Comparison of ENCODE assay signal across 8 mouse cellular contexts in the genomic region with DNA sequence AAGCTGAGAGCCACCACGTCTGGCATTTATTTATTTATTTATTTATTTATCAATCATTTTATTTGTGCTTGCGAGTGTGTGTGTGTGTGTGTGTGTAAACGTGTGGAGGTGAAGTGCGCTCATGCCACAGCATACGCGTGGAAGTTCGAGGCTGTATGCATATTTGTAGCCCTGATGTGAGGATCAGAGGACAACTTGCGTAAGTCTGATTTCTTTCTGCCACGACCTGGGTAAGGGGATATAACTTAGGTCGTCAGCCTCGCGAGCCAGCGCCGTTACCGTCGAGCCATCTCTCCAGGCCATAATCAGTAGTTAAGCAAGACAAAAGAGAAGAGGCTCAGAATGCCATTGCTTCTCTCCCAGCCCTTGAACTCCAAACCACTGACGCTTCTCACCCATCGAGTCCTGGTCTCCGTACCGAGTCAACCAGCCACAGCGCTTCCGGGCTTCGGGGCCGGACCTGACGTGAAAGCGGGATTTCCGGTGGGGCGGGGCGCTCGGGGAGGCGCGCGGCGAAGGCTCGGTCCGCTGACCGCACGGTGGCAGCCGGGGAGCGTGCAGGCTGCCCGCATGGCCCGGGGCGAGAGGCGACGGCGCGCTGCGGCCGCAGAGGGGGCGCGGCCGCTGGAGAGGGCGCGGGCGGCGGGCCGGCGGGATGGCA. TPM values are rescaled to one million over a fixed set of nuclear protein-coding genes. Genes with fewer than 3 reads are reported as not detected.
DNase-seq lines count a peak whose midpoint lies in the region; ATAC-seq and TF ChIP-seq lines count a peak whose summit lies in the region.

A gene (plus strand): TSS at position 486 of the 661 bp plus-strand sequence.

- peak; percentile 92 for ATAC-seq in forebrain, embryonic 12.5 days (ENCODE audit: low FRiP score)
- ATAC-seq in heart, embryonic 16.5 days (replicated peaks; ENCODE audit: extremely low read depth, insufficient read depth, low FRiP score): peak; percentile 90
- ATAC-seq in liver, embryonic 15.5 days (ENCODE audit: insufficient read depth): peak; percentile 92
- peak; percentile 80 for ATAC-seq in neural tube, embryonic 11.5 days (ENCODE audit: insufficient read depth, low FRiP score, low TSS enrichment)
- peak; percentile 93 for ATAC-seq in stomach, embryonic 16.5 days (ENCODE audit: insufficient read depth, low FRiP score)

- H3K36me3 ChIP-seq in CH12.LX (replicated peaks in 1 of 2; ENCODE audit: control insufficient read depth in 1 of 2, insufficient read depth in 1 of 2, low read length in 1 of 2): peaks cover 18 to 49% of the 10 kb centered on the region in 2 experiments
- peaks cover 34% of the 10 kb centered on the region for H3K36me3 ChIP-seq in forebrain, embryonic 12.5 days (replicated peaks)
- H3K36me3 ChIP-seq in heart, embryonic 16.5 days (ENCODE audit: control insufficient read depth, insufficient read depth): peaks cover 12% of the 10 kb centered on the region
- peaks cover 42% of the 10 kb centered on the region for H3K36me3 ChIP-seq in liver, embryonic 15.5 days (replicated peaks)
- H3K36me3 ChIP-seq in neural tube, embryonic 11.5 days (ENCODE audit: control insufficient read depth, insufficient read depth, low read length): peaks cover 9% of the 10 kb centered on the region
- peaks cover 12% of the 10 kb centered on the region for H3K36me3 ChIP-seq in stomach, embryonic 16.5 days (ENCODE audit: control insufficient read depth, insufficient read depth, low read length)

- TF ChIP-seq CTCF in CH12.LX (conservative IDR thresholded peaks at IDR 0.05 in 1 of 2, IDR thresholded peaks at IDR 0.05 in 1 of 2; ENCODE audit: low read depth in 2 of 2, low read length in 2 of 2): peak in 1 of 2 experiments; percentile 63; a peak in 2 of 4 replicates

- H3K27ac ChIP-seq in CH12.LX (ENCODE audit: insufficient read depth, low read depth): peak within 1 kb of the TSS; percentile 80
- H3K27ac ChIP-seq in forebrain, embryonic 12.5 days: peak within 1 kb of the TSS; percentile 79
- peak within 1 kb of the TSS; percentile 83 for H3K27ac ChIP-seq in heart, embryonic 16.5 days (ENCODE audit: low read length)
- H3K27ac ChIP-seq in liver, embryonic 15.5 days (replicated peaks): peak within 1 kb of the TSS; percentile 95
- peak within 1 kb of the TSS; percentile 83 for H3K27ac ChIP-seq in neural tube, embryonic 11.5 days (ENCODE audit: low read depth, low read length)
- H3K27ac ChIP-seq in stomach, embryonic 16.5 days (ENCODE audit: low read length): peak within 1 kb of the TSS; percentile 88

- H3K79me2 ChIP-seq in CH12.LX (replicated peaks; ENCODE audit: control insufficient read depth, extremely low read depth, insufficient read depth, poor library complexity, severe bottlenecking): peaks cover 28% of the 10 kb centered on the region

- in situ Hi-C loops in CH12.LX (cut with MboI; ENCODE audit: low pct_ligation_motif_present, low pct_unique_long_range_greater_than_20kb, low sequenced_read_pairs): loop anchor here (5.0 kb wide), 1 partner anchor 42 kb away; a partner anchor contains a TSS

- peak; percentile 90 for DNase-seq in CH12.LX (ENCODE audit: extremely low read depth)
- DNase-seq in c-Kit-positive CD71-positive TER-119-positive erythroid progenitor cells, embryonic 14.5 days (ENCODE audit: low spot score): peak; percentile 86
- DNase-seq in kidney, postnatal 36 days: peak; percentile 95 to 98
- DNase-seq in neural tube, embryonic 11.5 days (ENCODE audit: low spot score): peak; percentile 93

- TF ChIP-seq EP300 in CH12.LX (IDR thresholded peaks at IDR 0.05; ENCODE audit: low read length): no peak

- peak within 1 kb of the TSS; percentile 82 for H3K9ac ChIP-seq in CH12.LX (ENCODE audit: insufficient read depth, low read depth)
- H3K9ac ChIP-seq in forebrain, embryonic 12.5 days: peak within 1 kb of the TSS; percentile 92
- H3K9ac ChIP-seq in heart, embryonic 16.5 days (ENCODE audit: low read length): peak within 1 kb of the TSS; percentile 90
- H3K9ac ChIP-seq in liver, embryonic 15.5 days: peak within 1 kb of the TSS; percentile 85
- peak within 1 kb of the TSS; percentile 91 for H3K9ac ChIP-seq in neural tube, embryonic 11.5 days (ENCODE audit: low read length)
- H3K9ac ChIP-seq in stomach, embryonic 16.5 days (ENCODE audit: low read length): peak within 1 kb of the TSS; percentile 93

- peak within 1 kb of the TSS; percentile 80 to 96 (median 94) for H3K4me3 ChIP-seq in CH12.LX (replicated peaks in 1 of 3; ENCODE audit: low read depth in 2 of 3, low read length in 2 of 3, poor library complexity in 1 of 3)
- H3K4me3 ChIP-seq in forebrain, embryonic 12.5 days (replicated peaks): peak within 1 kb of the TSS; percentile 83
- peak within 1 kb of the TSS; percentile 87 for H3K4me3 ChIP-seq in heart, embryonic 16.5 days (ENCODE audit: low read length)
- peak within 1 kb of the TSS; percentile 89 for H3K4me3 ChIP-seq in liver, embryonic 15.5 days (replicated peaks)
- peak within 1 kb of the TSS; percentile 81 for H3K4me3 ChIP-seq in neural tube, embryonic 11.5 days (ENCODE audit: low read depth, low read length)
- H3K4me3 ChIP-seq in stomach, embryonic 16.5 days (replicated peaks; ENCODE audit: low read length): peak within 1 kb of the TSS; percentile 86

- 2% methylated on average over 45 of the region's 58 CpGs for WGBS in forebrain, embryonic 12.5 days
- under 1% methylated on average over 58 of the region's 58 CpGs for WGBS in heart, embryonic 16.5 days
- 2% methylated on average over 58 of the region's 58 CpGs for WGBS in liver, embryonic 15.5 days (ENCODE audit: insufficient replicate concordance)
- WGBS in neural tube, embryonic 11.5 days: 2% methylated on average over 48 of the region's 58 CpGs
- WGBS in stomach, embryonic 16.5 days: under 1% methylated on average over 58 of the region's 58 CpGs

- peaks cover 31 to 74% of the 10 kb centered on the region in 2 experiments for H3K4me1 ChIP-seq in CH12.LX (ENCODE audit: control insufficient read depth in 1 of 2, insufficient read depth in 2 of 2)
- H3K4me1 ChIP-seq in forebrain, embryonic 12.5 days: peaks cover 42% of the 10 kb centered on the region
- H3K4me1 ChIP-seq in heart, embryonic 16.5 days (ENCODE audit: control insufficient read depth, insufficient read depth, low read length): peaks cover 30% of the 10 kb centered on the region
- peaks cover 85% of the 10 kb centered on the region for H3K4me1 ChIP-seq in liver, embryonic 15.5 days (replicated peaks)
- peaks cover 24% of the 10 kb centered on the region for H3K4me1 ChIP-seq in neural tube, embryonic 11.5 days (ENCODE audit: control insufficient read depth, insufficient read depth, low read length)
- H3K4me1 ChIP-seq in stomach, embryonic 16.5 days (ENCODE audit: control insufficient read depth, insufficient read depth, low read length): peaks cover 22% of the 10 kb centered on the region

- peak; percentile 58 for TF ChIP-seq RAD21 in CH12.LX (IDR thresholded peaks at IDR 0.05; ENCODE audit: low read depth, low read length)

- dilution Hi-C loops in CH12.LX (cut with MboI; ENCODE audit: extremely low pct_ligation_motif_present, extremely low pct_unique_long_range_greater_than_20kb, low sequenced_read_pairs): no loop called here

- peak within 1 kb of the TSS; percentile 85 for H3K4me2 ChIP-seq in CH12.LX (ENCODE audit: insufficient read depth, low read depth, poor library complexity, severe bottlenecking)
- peak within 1 kb of the TSS; percentile 96 for H3K4me2 ChIP-seq in forebrain, embryonic 12.5 days
- peak within 1 kb of the TSS; percentile 99 for H3K4me2 ChIP-seq in heart, embryonic 16.5 days (ENCODE audit: low read depth, low read length)
- peak within 1 kb of the TSS; percentile 98 for H3K4me2 ChIP-seq in liver, embryonic 15.5 days
- H3K4me2 ChIP-seq in neural tube, embryonic 11.5 days (ENCODE audit: low read depth): peak within 1 kb of the TSS; percentile 97
- peak within 1 kb of the TSS; percentile 90 for H3K4me2 ChIP-seq in stomach, embryonic 16.5 days (ENCODE audit: low read depth, low read length)

- no peaks in the 10 kb centered on the region for H3K9me3 ChIP-seq in CH12.LX (replicated peaks; ENCODE audit: low read length)
- H3K9me3 ChIP-seq in forebrain, embryonic 12.5 days: no peaks in the 10 kb centered on the region
- H3K9me3 ChIP-seq in heart, embryonic 16.5 days (replicated peaks; ENCODE audit: control insufficient read depth, low read length): no peaks in the 10 kb centered on the region
- H3K9me3 ChIP-seq in liver, embryonic 15.5 days (replicated peaks): no peaks in the 10 kb centered on the region
- no peaks in the 10 kb centered on the region for H3K9me3 ChIP-seq in neural tube, embryonic 11.5 days (ENCODE audit: control insufficient read depth, low read length)
- no peaks in the 10 kb centered on the region for H3K9me3 ChIP-seq in stomach, embryonic 16.5 days (replicated peaks; ENCODE audit: control insufficient read depth, low read length)

- H3K27me3 ChIP-seq in CH12.LX (replicated peaks): no peaks in the 10 kb centered on the region
- H3K27me3 ChIP-seq in forebrain, embryonic 12.5 days: no peaks in the 10 kb centered on the region
- H3K27me3 ChIP-seq in heart, embryonic 16.5 days (ENCODE audit: control insufficient read depth, insufficient read depth, low read length): no peaks in the 10 kb centered on the region
- no peaks in the 10 kb centered on the region for H3K27me3 ChIP-seq in liver, embryonic 15.5 days
- no peaks in the 10 kb centered on the region for H3K27me3 ChIP-seq in neural tube, embryonic 11.5 days (ENCODE audit: control insufficient read depth, insufficient read depth, low read length)
- no peaks in the 10 kb centered on the region for H3K27me3 ChIP-seq in stomach, embryonic 16.5 days (ENCODE audit: control insufficient read depth, insufficient read depth, low read length)

- TF ChIP-seq POLR2A in CH12.LX (IDR thresholded peaks at IDR 0.05; ENCODE audit: low read depth, low read length): peak; percentile 98

TF ChIP-seq in CH12.LX, 34 proteins besides CTCF, POLR2A, EP300 and RAD21 (continues in another document):
- peak; percentile 98 for TF ChIP-seq ELF1 (IDR thresholded peaks at IDR 0.05; ENCODE audit: low read depth, low read length)
- TF ChIP-seq PAX5 (IDR thresholded peaks at IDR 0.05; ENCODE audit: low read length): no peak
- peak; percentile 79 for TF ChIP-seq TBP (conservative IDR thresholded peaks at IDR 0.05; ENCODE audit: low read depth, low read length)
- TF ChIP-seq SIN3A (IDR thresholded peaks at IDR 0.05; ENCODE audit: low read length): peak; percentile 91
- 0 out of 2 replicates have a peak, but pooled peaks have one; percentile 1 for TF ChIP-seq CHD1 (IDR thresholded peaks at IDR 0.05; ENCODE audit: low read depth, low read length)

RNA-seq across cellular contexts. Expression of the gene that starts here (rescaled TPM):
- total RNA-seq in CH12.LX (2012; rRNA removed) (78.9 and 104 TPM in 2 replicates), CH12.LX (2014; rRNA removed) (77.3 and 78.4 TPM in 2 replicates)
- polyA plus RNA-seq in CH12.LX (2012; ENCODE audit: insufficient read length, low read depth): 53.0 and 57.2 TPM in 2 replicates
- 37.4 and 38.6 TPM in 2 replicates for polyA plus RNA-seq in forebrain, embryonic 12.5 days (2016; fragmentation: Nextera tagmentation; extraction: Ambion mirVana)
- polyA plus RNA-seq in heart, embryonic 16.5 days (2015; fragmentation: Nextera tagmentation; extraction: Ambion mirVana): 14.0 and 23.9 TPM in 2 replicates
- 37.0 and 39.9 TPM in 2 replicates for polyA plus RNA-seq in liver, embryonic 15.5 days (2015; fragmentation: Nextera tagmentation; extraction: Ambion mirVana)
- 30.5 and 31.9 TPM in 2 replicates for polyA plus RNA-seq in neural tube, embryonic 11.5 days (2014; fragmentation: Nextera tagmentation; extraction: Ambion mirVana)
- polyA plus RNA-seq in stomach, embryonic 16.5 days (2015; fragmentation: Nextera tagmentation; extraction: Ambion mirVana): 8.3 TPM in 2 replicates

Comparison
In these comparisons a context has a peak if more than half of its experiments do, and no peak if none do; other contexts are left out.
1. Peak in every context shown above with its lines: DNase-seq, ATAC-seq, H3K4me3 ChIP-seq and H3K27ac ChIP-seq.